Mouse (Mus musculus): ENCODE results near the gene Lrig2.

DNA sequence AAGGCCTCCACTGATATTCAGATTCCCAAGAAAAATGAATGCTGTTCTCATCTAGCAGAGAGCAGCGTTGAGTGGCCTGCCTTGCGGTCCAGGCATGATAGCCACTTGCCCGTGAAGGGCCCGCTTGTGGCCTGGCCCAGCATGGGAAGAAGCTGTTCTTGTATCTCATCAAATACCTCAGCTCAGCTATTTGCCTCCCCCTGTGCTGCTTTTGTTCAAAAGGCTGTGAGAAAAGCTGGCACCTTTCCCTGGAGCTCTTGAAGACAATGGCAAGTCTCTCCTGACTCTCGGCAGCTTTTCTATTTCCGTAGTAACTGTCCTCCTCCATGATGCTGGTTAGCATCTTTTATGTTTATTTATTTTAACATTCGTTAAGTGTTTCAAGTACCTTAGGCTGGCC, 74.1 kb downstream of the Lrig2 start:
- TF ChIP-seq POLR2A (IDR thresholded peaks at IDR 0.05; ENCODE audit: extremely low read depth, insufficient read depth, low read length) (no peak), CTCF (IDR thresholded peaks at IDR 0.05; ENCODE audit: low read depth, low read length) (no peak)
